Mouse (Mus musculus): ENCODE measurements around the gene Bicd1. TPM values are rescaled to one million over a fixed set of nuclear protein-coding genes. Genes with fewer than 3 reads are reported as not detected.

The Bicd1 gene
- total RNA-seq, 2 experiments from 2014 or later = 2.6 to 2.9 TPM

DNA sequence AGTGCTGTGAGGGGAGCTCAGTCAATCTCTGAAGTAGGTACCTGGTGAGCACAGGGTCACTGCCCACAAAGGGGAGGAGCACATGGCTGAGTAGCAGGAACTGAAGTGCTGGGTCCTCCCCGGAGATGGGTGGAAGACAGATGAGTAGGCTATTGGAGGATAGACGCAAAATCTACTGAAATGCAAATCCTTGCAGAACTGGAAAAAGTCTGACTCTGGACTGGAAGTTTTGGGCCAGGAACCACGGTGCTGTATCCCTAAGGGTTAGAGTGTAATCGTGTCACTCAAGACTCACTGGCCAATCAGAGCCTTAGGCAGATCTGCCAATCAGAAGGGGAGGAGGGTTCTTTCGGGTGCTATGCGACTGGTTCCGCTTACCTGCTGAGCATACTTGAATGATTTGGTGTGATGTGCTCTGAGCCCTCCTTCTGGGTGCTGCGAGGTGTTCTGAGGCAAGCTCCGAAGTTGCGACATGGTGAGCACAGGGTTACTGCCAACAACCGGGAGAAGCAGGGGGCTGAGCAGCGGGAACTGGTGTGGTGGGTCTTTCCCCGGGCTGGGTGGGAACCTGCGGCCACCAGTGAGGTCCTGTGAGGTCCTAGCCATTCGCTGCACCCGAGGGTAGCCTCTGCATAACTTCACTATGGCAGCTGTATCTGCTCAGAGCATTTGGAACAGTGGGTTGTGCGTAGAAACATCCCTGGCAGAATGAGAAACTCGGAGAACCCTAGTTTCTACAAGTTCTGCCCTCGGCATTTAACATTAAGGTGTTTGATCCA is 157.2 kb downstream of the Bicd1 start:
- peak; percentile 31 to 45 for DNase-seq
- intact Hi-C loops (cut with DNase I) = no loop called here

DNA sequence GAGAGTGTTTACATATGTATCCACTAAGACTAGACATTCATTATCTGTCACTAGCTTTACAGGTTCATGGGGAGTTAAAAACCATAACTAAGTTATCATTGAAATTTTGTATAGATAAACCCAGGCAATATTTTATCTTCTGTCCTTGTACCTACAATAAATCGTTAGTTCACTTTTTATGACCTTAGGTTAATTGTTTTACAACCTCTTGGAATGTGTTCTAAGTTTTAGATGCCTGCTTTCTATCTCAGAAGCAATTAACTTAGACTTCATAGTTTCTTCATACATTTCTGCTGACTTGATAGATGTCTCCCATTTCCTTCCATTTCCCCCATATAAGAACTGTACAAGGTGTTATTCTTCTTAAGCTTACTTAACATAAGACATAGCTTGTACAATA is 158.5 kb downstream of the Bicd1 start:
- no peak for DNase-seq
- intact Hi-C loops (cut with DNase I) = no loop called here

- no peak for DNase-seq
- intact Hi-C loops (cut with DNase I) = no loop called here
These were observed 165.6 kb downstream of the Bicd1 start for GRCm38 (mm10) chr6:149574288-149574687.

GRCm38 (mm10) chr6:149580053-149580452 is 171.4 kb downstream of the Bicd1 start:
- intact Hi-C loops (cut with DNase I) = no loop called here
- no peak for DNase-seq

- intact Hi-C loops (cut with DNase I) = no loop called here
- no peak for DNase-seq
These were observed 177.2 kb downstream of the Bicd1 start for GRCm38 (mm10) chr6:149585708-149586504.

Small RNA genes lying within 50 kb of the gene (microRNA-seq; reads per million reads assigned to microRNA genes)
- 0 reads per million in 2 experiments for gene Gm24307

Other genes starting within 250 kb of the Bicd1 start
- 10 to 100 TPM; 21.2 to 30.3 TPM for gene Amn1, start 220.2 kb upstream of the Bicd1 start, total RNA-seq (2021)
- 10 to 100 TPM; 29.4 to 42.3 TPM for gene Resf1, start 99.5 kb upstream of the Bicd1 start, total RNA-seq (2021)

All from heart, postnatal 10 days (tissue).